Mouse (Mus musculus) stomach, postnatal 0 days (tissue): ENCODE data around the gene Zfp212. TPM values are rescaled to one million over a fixed set of nuclear protein-coding genes. Genes with fewer than 3 reads are reported as not detected.
"Not testable (repeated sequence)": the region's sequence is repeated elsewhere in the genome, so short reads cannot be mapped to it uniquely, and the experiment has no call there.

Experiments
- ATAC-seq: fragments of 200-750 bp; cut with Nextera tagmentation; 2 replicates; pipeline ENCODE4 v1.8.0; 2017; ENCODE audit not compliant: low FRiP score, low TSS enrichment
- DNase-seq: peaks from one replicate; pipeline ENCODE4 v3.0.0-alpha.2; 2016; ENCODE audit warnings: low spot score
- H3K27ac ChIP-seq: fragments of 300-500 bp; sonication (generic); replicated peaks from 2 replicates; pipeline ENCODE4 v1.5.1; 2014; ENCODE audit warnings: mild to moderate bottlenecking, control low read depth
- H3K27me3 ChIP-seq: fragments of 300-500 bp; sonication (generic); 2 replicates; pipeline ENCODE4 v1.6.1; 2014; ENCODE audit warnings: low read length; ENCODE audit not compliant: control insufficient read depth, insufficient read depth
- H3K36me3 ChIP-seq: fragments of 300-500 bp; sonication (generic); 2 replicates; pipeline ENCODE4 v1.6.1; 2014; ENCODE audit warnings: low read length, mixed read lengths; ENCODE audit not compliant: control insufficient read depth, insufficient read depth
- H3K4me1 ChIP-seq: fragments of 300-500 bp; sonication (generic); replicated peaks from 2 replicates; pipeline ENCODE4 v1.6.1; 2014; ENCODE audit warnings: antibody characterized with exemption; ENCODE audit not compliant: control insufficient read depth, insufficient read depth
- H3K4me2 ChIP-seq: fragments of 300-500 bp; sonication (generic); replicated peaks from 2 replicates; pipeline ENCODE4 v1.6.1; 2014; ENCODE audit warnings: low read depth, mild to moderate bottlenecking, control low read depth, moderate library complexity
- H3K4me3 ChIP-seq: fragments of 300-500 bp; sonication (generic); 2 replicates; pipeline ENCODE4 v1.5.1; 2014; ENCODE audit warnings: low read depth, low read length, control low read depth
- H3K9ac ChIP-seq: fragments of 300-500 bp; sonication (generic); 2 replicates; pipeline ENCODE4 v1.6.1; 2014; ENCODE audit warnings: mild to moderate bottlenecking, low read length, control low read depth, mixed read lengths
- H3K9me3 ChIP-seq: fragments of 300-500 bp; sonication (generic); 2 replicates; pipeline ENCODE4 v1.6.1; 2016; ENCODE audit warnings: low read length; ENCODE audit not compliant: control insufficient read depth
- CTCF ChIP-seq: IDR thresholded peaks from 2 replicates; pipeline ENCODE4 v1.5.1; 2016; ENCODE audit warnings: antibody characterized with exemption, low read depth, mild to moderate bottlenecking, moderate library complexity
- EP300 ChIP-seq: optimal IDR thresholded peaks from 2 replicates; pipeline ENCODE3; 2016; ENCODE audit warnings: antibody characterized with exemption
- WGBS: fragments of 180-500 bp; shearing (Covaris S2); extraction: QIAGEN DNeasy Blood & Tissue Kit; methylation state at CpG from one replicate; pipeline ENCODE4 v1.1.7; 2014; 5-methylcytosine and 5-hydroxymethylcytosine counted together
- polyA plus RNA-seq: library from polyadenylated mRNA; unstranded; fragments of >200 nt; fragmentation: Nextera tagmentation; extraction: Ambion mirVana; gene quantifications from 2 replicates; pipeline ENCODE4 v1.2.1, GENCODE M21; 2015

Zfp212 gene
- polyA plus RNA-seq, 1 experiment from 2014 or later, result 8.1 TPM

DNA sequence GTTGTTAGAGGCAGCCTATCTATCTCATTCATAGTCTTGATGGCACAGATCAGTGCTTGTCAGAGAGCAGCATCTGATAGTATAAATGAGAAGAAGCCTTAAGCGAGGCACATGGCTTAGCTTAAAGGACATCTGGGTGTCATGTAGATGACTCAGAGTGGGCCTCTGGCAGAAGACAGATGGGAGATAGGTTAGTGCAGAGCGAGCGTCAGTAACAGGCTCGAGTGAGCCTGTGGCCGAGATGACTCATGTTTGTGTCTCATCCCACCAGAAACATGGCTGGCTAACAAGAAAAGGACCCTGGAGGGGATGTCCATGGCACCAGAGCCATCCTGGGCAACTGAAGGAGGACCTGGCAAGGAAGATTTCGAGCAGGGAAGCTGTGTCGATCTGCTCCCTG lies 42.8 kb downstream of the Zfp212 start:
- no peaks in the 10 kb centered on the region for H3K27me3 ChIP-seq
- H3K27ac ChIP-seq, result no peak overlapping the region
- TF ChIP-seq CTCF (no peak), EP300 (no peak)
- no peak overlapping the region for H3K4me2 ChIP-seq
- DNase-seq (no peak), ATAC-seq (no peak)
- no peak overlapping the region for H3K9ac ChIP-seq
- no peak overlapping the region for H3K4me3 ChIP-seq
- H3K36me3 ChIP-seq, result peaks cover 3% of the 10 kb centered on the region
- H3K4me1 ChIP-seq, result no peaks in the 10 kb centered on the region
- no peaks in the 10 kb centered on the region for H3K9me3 ChIP-seq
- WGBS, result 77% methylated on average over 7 of the region's 7 CpGs

DNA sequence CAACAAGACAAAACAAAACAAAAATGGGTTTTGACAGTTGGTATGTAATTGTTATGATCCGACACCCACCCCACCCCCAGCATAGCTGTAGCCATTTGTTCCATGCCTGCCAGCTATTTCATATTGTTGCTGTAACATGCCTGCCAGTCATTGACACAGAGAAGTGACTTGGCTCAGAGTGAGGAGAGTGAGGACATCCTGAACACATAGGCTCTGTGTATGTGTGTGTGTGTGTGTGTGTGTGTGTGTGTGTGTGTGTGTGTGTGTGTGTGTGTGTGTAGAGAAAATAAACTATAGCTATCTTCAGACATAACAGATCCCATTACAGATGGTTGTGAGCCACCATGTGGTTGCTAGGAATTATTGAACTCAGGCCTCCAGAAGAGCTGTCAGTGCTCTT lies 47.9 kb downstream of the Zfp212 start:
- 65% methylated on average over 1 of the region's 1 CpGs for WGBS
- DNase-seq, H3K9ac ChIP-seq, H3K27me3 ChIP-seq, H3K27ac ChIP-seq, H3K4me2 ChIP-seq, H3K36me3 ChIP-seq, H3K4me1 ChIP-seq, H3K4me3 ChIP-seq, ATAC-seq, H3K9me3 ChIP-seq: not testable (repeated sequence)

DNA sequence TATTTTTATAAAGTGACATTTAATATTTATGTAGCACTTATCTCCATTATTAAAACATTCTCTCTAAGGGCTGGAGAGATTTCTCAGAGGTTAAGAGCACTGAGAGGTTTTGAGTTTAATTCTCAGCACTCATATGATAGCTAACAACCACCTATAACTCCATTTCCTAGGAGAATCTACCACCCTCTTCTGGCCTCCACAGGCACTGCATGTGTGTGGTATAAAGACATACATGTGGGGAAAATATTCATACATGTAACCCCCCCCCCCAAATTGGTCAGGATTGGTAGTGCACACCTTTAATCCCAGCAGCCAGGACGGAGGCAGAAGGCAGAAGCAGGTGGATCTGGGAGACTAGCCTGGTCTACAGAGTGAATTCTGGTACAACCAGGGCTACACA lies 54.3 kb downstream of the Zfp212 start:
- Histone ChIP-seq H3K27me3 (no peaks in the 10 kb centered on the region), H3K4me1 (no peaks in the 10 kb centered on the region), H3K4me2 (no peak overlapping the region), H3K4me3 (no peak overlapping the region), H3K9me3 (no peaks in the 10 kb centered on the region), H3K9ac (no peak overlapping the region), H3K36me3 (no peaks in the 10 kb centered on the region), H3K27ac (no peak overlapping the region)
- ATAC-seq (no peak), DNase-seq (no peak)
- WGBS, result 94% methylated on average over 1 of the region's 1 CpGs
- TF ChIP-seq CTCF, result peak; percentile 52
- TF ChIP-seq EP300, result no peak

DNA sequence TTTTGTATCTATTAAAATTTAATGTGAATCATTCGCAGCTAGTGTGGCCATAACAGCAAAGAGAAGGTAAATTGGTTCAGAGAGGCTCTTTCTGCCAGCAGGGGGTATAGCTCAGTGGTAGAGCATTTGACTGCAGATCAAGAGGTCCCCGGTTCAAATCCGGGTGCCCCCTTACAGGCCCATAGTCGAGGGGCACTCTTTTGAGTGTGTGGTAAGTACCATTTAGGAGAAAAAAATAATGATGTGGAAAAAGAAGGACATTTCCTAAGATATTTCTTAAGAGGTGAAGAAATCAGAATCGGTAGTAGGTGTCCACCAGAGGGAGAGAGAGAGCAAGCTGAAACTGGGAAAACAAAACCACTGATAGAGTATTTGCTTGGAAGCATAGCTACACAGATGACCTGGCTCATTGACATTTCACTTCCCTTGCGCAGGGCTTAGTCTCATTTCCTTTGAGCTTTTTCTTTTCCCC lies 58.7 kb downstream of the Zfp212 start:
- WGBS, result 10% methylated on average over 6 of the region's 6 CpGs
- 0 out of 2 replicates have a peak overlapping the region, but pooled peaks have one; percentile 18 for H3K27ac ChIP-seq
- H3K9ac ChIP-seq, result no peak overlapping the region
- no peak overlapping the region for H3K4me2 ChIP-seq
- no peaks in the 10 kb centered on the region for H3K27me3 ChIP-seq
- H3K4me1 ChIP-seq, result no peaks in the 10 kb centered on the region
- H3K9me3 ChIP-seq, result no peaks in the 10 kb centered on the region
- ATAC-seq (peak; percentile 95), DNase-seq (peak; percentile 76)
- H3K36me3 ChIP-seq, result no peaks in the 10 kb centered on the region
- no peak overlapping the region for H3K4me3 ChIP-seq
- TF ChIP-seq EP300 (no peak), CTCF (peak; percentile 79)

Other genes starting within 250 kb of the Zfp212 start
- 169 and 180 TPM in 2 replicates for gene Pdia4, start 107.0 kb upstream of the Zfp212 start, polyA plus RNA-seq
- gene Zfp786, start 89.6 kb upstream of the Zfp212 start, polyA plus RNA-seq, result 1.0 and 1.1 TPM in 2 replicates
- gene Zfp398, start 84.8 kb upstream of the Zfp212 start, polyA plus RNA-seq, result 3.8 and 4.0 TPM in 2 replicates
- 6.8 and 7.5 TPM in 2 replicates for gene Zfp282, start 43.3 kb upstream of the Zfp212 start, polyA plus RNA-seq
- 3.9 and 4.5 TPM in 2 replicates for gene Zfp956, start 32.9 kb downstream of the Zfp212 start, polyA plus RNA-seq
- gene Zfp777, start 128.4 kb downstream of the Zfp212 start, polyA plus RNA-seq, result 3.0 and 3.2 TPM in 2 replicates
- 8.7 and 10.3 TPM in 2 replicates for gene Zfp746, start 166.1 kb downstream of the Zfp212 start, polyA plus RNA-seq